Mouse (Mus musculus): ENCODE measurements around the gene Cask. TPM values are rescaled to one million over a fixed set of nuclear protein-coding genes. Genes with fewer than 3 reads are reported as not detected.

The Cask gene
- total RNA-seq, 2 experiments from 2014 or later: 134 to 140 TPM

DNA sequence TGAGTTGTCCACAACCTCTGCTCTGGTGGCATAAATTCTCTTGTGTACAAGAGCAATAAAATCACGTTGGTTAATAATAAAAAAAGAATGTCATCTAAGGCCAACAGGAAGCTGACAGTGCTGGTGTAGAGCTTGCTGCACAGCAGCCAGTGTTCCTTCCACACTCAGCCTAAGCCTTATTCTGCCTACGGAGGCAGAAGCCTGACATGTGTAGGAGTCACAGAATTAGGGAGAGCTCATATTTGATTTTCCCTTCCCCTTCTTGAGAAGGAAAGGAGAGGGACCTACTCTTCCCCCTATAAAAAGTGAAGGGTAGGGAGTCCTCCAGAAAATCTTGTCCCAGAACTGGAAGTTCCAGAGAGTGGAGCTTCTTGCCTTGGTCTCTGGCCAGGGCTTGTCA is 276.9 kb downstream of the Cask start:
- no peak for DNase-seq (ENCODE audit: low spot score in 2 of 2)

DNA sequence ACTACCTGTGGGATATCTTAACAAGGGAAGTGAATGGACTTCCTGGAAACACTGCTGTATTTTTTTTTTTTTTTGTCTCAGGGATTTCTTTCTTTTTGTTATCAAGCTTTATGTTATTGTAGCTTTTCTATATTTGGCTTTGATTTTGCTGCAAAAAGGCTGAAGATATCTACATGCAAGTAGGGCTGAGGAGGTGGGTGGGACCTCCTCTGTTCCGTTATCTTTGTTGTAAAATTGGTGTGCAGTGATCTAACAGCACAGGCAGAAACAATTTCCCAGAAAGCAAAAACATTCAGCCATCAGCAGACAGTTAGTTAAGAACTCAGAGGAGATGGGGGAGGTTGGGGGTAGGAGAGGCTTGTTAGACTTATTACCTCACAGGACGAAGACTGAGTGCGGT is 296.7 kb downstream of the Cask start:
- intact Hi-C loops (cut with DNase I): no loop called here
- no peak for DNase-seq (ENCODE audit: low spot score in 2 of 2)

More for the DNA sequence above, 276.9 kb downstream of the Cask start:
- intact Hi-C loops (cut with DNase I): no loop called here

DNA sequence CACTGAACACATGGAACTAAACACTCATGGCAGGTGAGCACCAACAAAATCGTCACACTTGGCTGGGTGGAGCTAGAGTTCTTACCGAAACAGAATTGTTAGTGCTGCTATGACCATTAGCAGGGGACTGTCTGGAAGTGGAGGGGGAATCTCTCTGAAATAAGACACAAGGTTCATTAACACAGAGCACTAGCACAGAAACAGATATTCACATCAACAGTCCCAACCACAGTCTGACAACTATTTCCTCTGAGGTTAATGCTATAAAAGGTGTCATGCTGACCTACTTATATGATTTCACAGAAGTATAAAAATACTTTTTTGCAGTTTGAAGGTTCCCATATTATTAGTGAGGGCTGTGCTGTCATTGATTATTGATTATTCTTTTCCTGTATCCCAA is 298.9 kb downstream of the Cask start:
- intact Hi-C loops (cut with DNase I): no loop called here
- DNase-seq (ENCODE audit: low spot score in 2 of 2): no peak

DNA sequence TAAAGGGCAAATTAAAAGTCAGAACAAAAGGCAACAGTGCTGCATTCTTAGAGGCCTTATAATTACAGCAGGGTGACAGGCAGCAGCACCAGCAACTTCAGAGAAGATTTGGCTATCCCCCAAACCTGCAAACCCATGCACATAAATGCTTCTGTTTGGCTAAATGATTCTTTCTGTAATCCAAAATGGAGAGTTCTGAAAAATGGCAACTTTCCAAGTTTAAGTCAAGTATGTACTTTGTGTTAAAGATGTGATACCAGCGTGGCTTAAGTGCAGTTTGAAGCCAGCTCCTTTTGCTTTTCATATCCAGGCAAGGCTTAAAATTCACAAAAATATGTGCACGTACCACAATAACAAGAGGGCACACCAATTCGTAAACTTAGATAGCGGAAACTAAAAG is 299.6 kb downstream of the Cask start:
- DNase-seq (ENCODE audit: low spot score in 2 of 2): no peak
- intact Hi-C loops (cut with DNase I): no loop called here

DNA sequence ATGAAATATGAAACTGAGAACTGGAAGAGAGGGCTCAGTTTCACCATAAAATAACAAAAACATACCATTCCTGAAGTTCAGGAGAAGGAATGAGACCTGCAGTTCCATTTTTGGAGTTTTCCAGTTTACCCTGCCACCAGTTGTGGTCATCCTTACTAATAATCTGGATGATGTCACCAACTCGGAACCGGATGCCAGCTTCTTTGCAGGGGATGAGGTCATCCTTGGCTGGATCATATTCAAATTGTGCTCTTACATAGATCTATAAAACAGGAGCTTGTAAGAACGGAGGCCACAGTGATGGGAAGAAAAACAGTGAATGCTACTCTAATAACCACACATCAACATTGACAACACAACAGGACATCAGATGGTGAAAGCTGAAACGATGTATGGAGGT is 302.1 kb downstream of the Cask start:
- DNase-seq (ENCODE audit: low spot score in 2 of 2): no peak
- intact Hi-C loops (cut with DNase I): no loop called here

DNA sequence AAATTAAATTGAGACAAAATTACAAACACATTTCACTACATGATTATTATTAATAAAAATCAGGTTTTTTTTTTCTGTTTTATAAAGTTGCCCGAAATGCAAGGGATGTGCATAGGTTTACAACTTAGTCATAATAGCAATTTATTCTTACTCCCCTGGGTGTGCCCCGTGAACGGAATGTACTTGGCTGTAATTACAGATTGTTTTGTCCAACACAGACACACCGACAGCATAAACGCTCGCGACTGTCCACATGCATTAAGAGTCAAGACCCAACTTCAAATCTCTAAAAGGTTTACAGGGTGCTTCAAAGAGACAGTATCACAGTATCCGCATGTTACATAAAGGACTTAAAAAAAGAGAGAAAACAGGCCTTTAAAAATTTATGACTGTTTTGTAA is 329.9 kb downstream of the Cask start:
- DNase-seq (ENCODE audit: low spot score in 2 of 2): no peak
- intact Hi-C loops (cut with DNase I): no loop called here

DNA sequence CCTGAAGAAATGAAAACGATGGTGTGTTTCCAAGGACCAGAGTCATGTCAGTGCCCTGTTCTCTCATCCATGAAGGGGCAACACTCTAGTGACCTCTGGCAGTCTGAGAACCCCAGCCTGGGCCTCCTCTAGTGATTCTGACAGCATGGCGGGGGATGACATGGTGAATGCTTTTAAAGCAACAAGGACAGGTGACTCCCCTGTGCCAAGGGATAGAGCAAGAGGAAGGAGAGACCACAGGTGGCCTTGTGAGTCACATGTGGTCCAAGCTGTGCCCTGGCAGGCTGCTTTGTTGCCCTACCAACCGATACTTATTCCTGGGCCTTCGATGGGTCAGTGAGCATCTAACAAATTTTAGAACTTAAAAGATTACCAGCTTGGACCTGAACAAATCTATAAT is 330.6 kb downstream of the Cask start:
- no peak for DNase-seq (ENCODE audit: low spot score in 2 of 2)
- intact Hi-C loops (cut with DNase I): no loop called here

DNA sequence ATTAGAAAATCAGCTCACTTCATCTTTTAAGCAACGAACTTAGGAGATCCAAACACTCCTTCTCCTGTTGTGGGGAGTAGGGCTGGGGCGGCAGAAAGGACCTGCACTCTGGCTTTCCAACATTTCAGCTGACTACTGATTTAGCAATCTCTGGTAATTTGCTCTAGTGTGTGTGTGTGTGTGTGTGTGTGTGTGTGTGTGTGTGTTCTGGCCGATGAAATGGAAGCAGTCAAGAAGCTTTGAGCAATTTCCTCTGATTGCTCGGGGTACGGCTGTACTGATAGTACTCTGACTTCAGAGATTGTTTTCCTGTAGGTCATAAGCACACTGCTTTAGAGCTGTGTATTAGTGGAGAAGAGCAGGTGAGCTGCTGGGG is 331.8 kb downstream of the Cask start:
- DNase-seq (ENCODE audit: low spot score in 2 of 2): no peak
- intact Hi-C loops (cut with DNase I): no loop called here

DNA sequence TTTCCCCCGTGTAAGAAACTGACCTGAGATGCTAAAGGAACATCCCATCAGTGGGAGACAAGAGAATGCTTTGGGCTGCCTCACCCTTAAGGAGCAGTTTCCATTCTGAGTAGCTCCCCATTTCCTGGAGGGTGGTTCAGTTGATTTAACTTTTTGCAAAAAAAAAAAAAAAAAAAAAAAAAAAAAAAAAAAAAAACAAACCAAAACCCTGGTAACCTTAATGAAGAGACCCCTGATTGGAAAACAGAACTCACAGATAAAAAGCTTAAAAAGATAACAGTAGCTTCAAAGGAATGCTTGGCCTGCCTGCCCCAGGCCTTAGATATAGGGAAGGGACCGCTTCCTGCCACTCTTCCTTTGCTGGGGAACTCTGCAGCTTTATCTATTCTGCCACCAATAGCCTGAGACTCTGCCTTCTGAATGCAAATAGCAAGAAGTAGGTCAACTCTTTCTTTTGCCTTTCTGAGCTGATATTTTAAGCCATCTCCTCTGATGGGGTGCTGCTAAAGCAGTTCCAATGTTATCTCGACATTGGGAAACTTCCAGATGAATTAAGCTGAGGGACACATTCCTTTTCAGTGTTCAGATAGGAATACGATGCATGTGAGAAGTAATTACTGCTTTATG is 332.3 kb downstream of the Cask start:
- intact Hi-C loops (cut with DNase I): no loop called here
- DNase-seq (ENCODE audit: low spot score in 2 of 2): no peak

DNA sequence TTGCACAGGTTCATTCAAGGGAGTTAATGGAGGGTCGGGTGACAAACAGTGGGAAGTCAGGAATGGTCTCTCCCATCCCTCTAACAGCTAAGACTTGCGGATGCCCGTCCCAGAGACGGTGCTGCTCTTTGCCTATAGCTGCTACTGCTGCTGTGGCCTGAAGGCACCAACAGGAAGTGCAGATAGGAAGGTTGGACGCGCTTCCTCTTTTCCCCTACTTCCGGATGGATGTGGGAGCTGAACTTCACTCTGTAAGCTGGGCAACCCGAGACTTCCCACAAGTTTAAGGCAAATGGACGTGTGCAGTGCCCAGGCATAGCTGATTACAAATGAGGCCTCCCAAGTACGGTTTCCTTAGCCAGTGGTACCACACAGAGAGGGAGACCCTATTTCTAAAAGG is 333.1 kb downstream of the Cask start:
- intact Hi-C loops (cut with DNase I): no loop called here
- no peak for DNase-seq (ENCODE audit: low spot score in 2 of 2)

DNA sequence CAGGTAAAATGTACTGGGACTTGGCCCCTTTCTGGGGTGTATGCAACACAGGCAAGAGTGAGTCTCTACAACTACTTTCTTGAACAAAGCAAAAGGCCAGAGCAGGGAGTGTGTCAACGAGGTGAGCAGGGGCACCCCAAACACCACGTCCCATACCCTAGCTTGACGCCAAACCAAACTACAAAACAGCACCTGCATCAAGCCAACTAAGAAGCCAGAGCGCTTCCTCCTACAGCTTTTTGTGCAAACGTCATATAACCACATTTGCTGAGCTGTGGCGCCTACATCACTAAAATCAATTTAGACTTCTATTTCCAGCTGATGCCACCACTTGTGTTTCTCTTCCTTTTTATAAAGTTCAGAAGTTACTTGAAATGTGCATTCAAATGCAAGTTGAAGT is 334.7 kb downstream of the Cask start:
- DNase-seq (ENCODE audit: low spot score in 2 of 2): no peak
- intact Hi-C loops (cut with DNase I): no loop called here

DNA sequence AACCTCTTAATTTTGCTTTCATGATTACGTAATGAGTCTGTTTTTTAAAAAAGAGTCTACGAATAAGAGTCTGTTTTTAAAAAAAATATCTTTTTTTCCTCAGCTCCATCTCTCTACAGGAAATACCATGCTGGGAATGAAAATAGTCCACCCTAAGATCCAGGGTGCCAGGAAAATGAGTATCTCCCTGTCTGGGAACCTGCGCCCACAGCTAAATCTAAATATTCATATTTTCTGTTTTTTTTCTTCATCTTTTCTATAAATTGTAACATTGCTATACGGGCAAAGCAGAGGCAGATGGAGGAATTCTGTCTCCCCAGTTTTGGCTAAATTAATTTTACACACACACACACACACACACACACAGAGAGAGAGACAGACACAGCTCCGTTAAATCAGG is 337.3 kb downstream of the Cask start:
- intact Hi-C loops (cut with DNase I): no loop called here

DNA sequence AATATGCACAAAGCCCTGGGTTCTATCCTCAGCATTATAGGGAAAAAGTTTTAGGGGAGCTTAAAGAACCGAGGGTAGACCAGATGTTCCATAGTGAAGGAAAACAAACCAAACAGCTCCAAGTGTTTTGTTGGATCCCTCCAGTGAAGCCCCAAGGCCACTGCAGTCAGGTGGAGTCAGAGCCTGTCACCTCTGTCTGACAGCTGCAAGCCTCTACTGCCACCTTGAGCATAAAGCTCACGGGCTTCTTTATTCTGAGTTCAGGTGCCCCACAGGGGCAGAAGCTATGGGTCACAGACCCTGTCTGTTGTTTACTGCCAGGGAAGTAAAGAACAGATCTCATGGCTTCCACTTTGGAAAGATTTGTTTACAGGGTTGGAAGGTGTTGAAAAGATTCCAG is 338.0 kb downstream of the Cask start:
- intact Hi-C loops (cut with DNase I): no loop called here
- no peak for DNase-seq (ENCODE audit: low spot score in 2 of 2)

More for the DNA sequence above, 337.3 kb downstream of the Cask start:
- DNase-seq (ENCODE audit: low spot score in 2 of 2): peak in 1 of 2 experiments; percentile 32

DNA sequence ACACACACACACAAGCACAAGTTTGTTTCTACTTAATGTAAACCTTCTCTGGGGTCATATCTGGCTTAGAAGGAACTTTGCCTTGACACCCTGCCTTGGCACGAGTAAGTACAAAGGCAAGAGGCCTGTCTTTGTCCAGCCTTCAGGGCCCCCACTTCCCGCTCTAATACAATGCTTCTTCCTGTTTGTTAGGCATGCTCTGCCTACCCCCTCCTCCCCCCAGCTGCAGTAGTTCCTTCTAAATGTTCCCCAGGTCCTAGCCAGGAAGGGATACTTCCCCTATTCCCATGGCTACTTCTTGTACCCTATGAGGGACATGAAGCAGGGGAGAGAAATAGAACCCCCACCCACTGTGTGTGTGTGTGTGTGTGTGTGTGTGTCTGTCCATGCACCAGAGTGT is 344.8 kb downstream of the Cask start:
- no peak for DNase-seq (ENCODE audit: low spot score in 2 of 2)
- intact Hi-C loops (cut with DNase I): no loop called here

DNA sequence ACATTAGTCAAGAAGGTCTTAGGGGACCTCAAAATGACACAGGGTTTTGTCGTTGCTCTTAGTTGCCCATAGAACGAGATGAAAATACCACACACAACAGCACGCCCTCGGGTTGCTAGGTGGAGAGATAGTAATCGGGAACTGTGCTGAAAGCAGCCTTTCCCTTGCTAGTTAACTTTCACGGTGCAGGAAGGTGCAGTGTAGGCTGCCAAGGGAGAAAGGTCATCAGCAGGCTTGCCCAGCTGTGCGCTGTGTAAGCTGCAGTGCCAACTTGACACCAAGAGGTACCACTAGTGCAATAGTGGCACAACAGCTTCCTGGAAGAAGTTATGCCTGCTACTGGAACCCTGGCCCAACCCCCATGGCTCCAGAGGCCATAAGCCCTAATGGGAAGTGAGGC is 346.8 kb downstream of the Cask start:
- intact Hi-C loops (cut with DNase I): no loop called here
- no peak for DNase-seq (ENCODE audit: low spot score in 2 of 2)

DNA sequence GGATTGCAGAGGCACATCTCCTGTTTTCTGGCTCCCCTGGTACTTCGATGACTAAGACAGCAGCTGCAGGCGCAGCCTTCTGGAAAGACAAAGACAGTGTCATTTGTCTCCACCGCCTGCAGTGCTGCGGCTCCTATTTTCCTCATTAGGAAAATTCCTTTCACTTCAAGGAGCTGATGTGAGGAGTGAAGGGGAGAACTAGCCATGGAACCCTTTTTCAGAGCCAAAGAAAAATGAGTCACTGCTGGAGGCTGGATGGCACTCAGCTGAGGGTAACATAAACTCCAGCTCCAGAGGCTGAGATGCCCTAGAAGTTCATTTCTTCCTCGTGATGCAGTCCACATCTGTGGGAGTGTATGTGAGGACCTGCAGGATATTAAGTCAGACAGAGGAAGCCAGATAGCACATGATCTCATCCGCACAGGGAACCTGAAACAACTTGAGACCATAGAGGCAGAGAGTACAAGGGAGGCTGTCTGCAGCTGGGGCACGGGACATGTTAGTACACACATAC is 348.2 kb downstream of the Cask start:
- DNase-seq (ENCODE audit: low spot score in 2 of 2): peak in 1 of 2 experiments; percentile 12
- intact Hi-C loops (cut with DNase I): no loop called here

DNA sequence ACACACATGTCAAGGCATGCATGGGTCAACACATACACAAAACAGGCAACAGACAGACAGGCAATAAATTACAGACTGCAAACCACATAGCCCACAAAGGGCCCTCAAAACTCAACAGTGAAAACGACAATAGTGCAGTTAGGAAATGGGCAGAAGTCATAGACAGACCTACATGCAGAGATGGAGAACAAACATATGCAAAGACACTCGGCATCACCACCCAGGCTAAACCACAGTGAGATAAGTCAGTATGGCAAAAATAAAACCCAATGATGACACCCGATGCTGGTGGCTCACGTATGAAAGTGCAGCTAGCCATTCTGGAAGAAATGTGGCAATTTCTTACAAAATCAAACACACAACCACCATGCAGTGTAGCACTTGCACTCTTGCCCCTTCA is 350.9 kb downstream of the Cask start:
- intact Hi-C loops (cut with DNase I): no loop called here
- no peak for DNase-seq (ENCODE audit: low spot score in 2 of 2)

DNA sequence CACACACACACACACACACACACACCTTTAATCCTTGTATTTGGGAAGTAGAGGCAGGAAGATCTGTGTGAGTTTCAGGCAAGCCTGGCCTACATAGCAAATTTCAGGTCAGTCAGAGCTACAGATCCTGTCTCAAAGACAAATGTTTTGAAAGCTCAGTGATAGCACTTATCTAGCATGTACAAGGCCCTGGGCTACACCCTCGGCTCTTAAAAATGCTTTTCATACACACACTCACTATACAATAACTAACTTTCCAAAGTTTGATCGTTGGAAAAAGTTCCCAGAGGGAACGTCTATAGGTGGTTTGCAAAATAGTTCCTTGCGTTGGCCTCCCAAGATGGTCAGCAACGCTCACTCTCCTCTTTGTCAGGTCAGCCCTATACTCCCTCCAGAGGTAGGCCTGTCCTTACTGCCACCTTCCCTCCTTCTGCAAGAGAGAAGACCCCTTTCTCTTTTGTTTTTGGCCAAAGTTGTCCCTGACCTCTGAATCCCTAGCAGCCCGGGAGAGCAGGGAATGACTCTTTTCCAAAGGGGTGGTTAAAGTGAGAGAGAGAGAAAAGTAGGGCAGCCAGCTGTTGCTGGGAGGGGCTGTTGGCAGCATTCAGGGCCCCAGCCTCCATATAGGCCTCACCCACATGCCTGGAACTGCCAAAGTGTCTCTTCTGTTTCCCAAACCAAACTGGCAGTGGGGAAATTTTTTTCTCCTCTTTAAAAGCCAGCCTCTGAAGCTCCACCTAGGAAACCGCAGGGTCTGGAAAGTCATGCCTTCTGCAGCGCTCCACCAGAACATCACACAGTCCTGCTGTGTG is 356.1 kb downstream of the Cask start:
- DNase-seq (ENCODE audit: low spot score in 2 of 2): no peak
- intact Hi-C loops (cut with DNase I): no loop called here

DNA sequence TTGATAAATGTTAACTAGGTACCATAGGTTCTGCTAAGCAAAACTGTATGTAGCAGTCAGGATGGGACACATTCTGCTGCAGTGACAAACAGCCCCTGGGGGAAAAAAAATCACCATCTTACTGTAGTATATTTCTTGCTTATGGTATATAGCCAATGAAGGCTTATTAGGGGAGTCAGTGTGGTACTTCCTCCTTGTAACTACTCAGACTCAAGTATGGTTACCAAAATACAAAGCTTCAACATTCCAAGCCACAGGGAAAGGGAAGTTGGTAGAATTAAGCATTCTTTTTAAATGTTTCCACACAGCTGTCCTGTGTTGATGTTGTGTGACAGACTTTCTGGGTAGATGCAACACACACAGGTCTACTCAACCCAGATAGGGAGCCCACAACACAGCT is 358.2 kb downstream of the Cask start:
- intact Hi-C loops (cut with DNase I): no loop called here
- DNase-seq (ENCODE audit: low spot score in 2 of 2): no peak

DNA sequence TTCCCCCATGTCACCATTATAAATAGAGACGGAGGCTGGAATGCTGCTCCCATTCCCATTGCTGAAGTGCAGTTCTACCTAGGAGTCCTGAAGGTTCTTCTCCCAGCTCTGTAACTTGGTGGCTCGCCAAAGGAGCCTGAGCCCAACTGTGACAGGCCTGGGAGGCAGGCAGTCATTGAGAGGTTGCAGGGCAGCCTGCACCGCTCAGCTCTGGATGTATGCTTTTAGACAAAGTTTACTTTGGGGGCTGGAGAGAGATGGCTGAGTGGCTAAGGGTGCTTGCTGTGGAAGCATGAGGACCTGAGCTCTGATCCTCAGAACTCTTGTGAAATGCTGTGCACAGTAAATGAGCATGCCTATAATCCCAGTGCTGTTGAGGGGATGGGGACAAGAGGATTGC is 360.2 kb downstream of the Cask start:
- intact Hi-C loops (cut with DNase I): no loop called here
- no peak for DNase-seq (ENCODE audit: low spot score in 2 of 2)

DNA sequence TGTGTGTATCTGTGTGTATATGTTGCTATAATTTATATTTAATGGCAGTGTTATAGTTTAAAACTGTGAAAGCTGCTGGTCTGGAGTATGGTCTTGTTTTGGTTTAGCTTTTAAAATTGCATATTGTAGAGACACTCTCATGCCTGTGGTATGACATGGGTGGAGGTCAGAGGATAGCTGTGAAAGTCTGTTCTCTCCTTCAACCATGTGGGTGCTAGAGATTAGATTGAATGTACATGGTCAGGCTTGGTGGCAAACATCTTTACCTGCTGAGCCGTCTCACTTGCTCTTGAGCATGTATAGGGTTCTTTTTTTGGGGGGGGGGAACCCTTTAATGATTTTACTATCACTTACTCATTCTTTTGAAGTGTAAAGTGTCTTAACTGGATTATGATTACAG is 361.4 kb downstream of the Cask start:
- no peak for DNase-seq (ENCODE audit: low spot score in 2 of 2)
- intact Hi-C loops (cut with DNase I): no loop called here
